Mouse (Mus musculus): ENCODE data around the gene Gm10964. TPM values are rescaled to one million over a fixed set of nuclear protein-coding genes. Genes with fewer than 3 reads are reported as not detected.
"Not testable (repeated sequence)": the region's sequence is repeated elsewhere in the genome, so short reads cannot be mapped to it uniquely, and the experiment has no call there.

Gene Gm10964
- polyA plus RNA-seq, 1 experiment from 2014 or later = not detected

- H3K36me3 ChIP-seq (ENCODE audit: control insufficient read depth, insufficient read depth, low read length) = no peaks in the 10 kb centered on the region
- peaks cover 13% of the 10 kb centered on the region; the same call in 1 of the 2 replicates for H3K4me1 ChIP-seq (ENCODE audit: control insufficient read depth, insufficient read depth, low read length)
- no peaks in the 10 kb centered on the region for H3K9me3 ChIP-seq (ENCODE audit: control insufficient read depth, low read depth, low read length)
- peak overlapping the region; percentile 82; the same call in 1 of the 2 replicates for H3K27ac ChIP-seq (ENCODE audit: low read length)
- H3K9ac ChIP-seq (replicated peaks; ENCODE audit: low read depth, low read length) = peak overlapping the region; percentile 98
- H3K4me3 ChIP-seq (ENCODE audit: low read depth, low read length) = peak overlapping the region; percentile 94
- ATAC-seq (ENCODE audit: insufficient number of reproducible peaks, insufficient read depth, low FRiP score, low read depth) = no peak
- H3K27me3 ChIP-seq (ENCODE audit: control insufficient read depth, insufficient read depth, low read length) = no peaks in the 10 kb centered on the region
- 3% methylated on average over 14 of the region's 14 CpGs for WGBS
- peak overlapping the region; percentile 88 for H3K4me2 ChIP-seq (replicated peaks; ENCODE audit: low read depth, low read length)
These were observed 50.8 kb downstream of the Gm10964 start for GRCm38 (mm10) chr3:103789891-103790345.

GRCm38 (mm10) chr3:103790346-103791145 lies 51.4 kb downstream of the Gm10964 start:
- ATAC-seq (ENCODE audit: insufficient number of reproducible peaks, insufficient read depth, low FRiP score, low read depth) = peak; percentile 76
- H3K27me3 ChIP-seq (ENCODE audit: control insufficient read depth, insufficient read depth, low read length) = no peaks in the 10 kb centered on the region
- H3K9ac ChIP-seq (replicated peaks; ENCODE audit: low read depth, low read length) = peak overlapping the region; percentile 98
- no peaks in the 10 kb centered on the region for H3K36me3 ChIP-seq (ENCODE audit: control insufficient read depth, insufficient read depth, low read length)
- 1% methylated on average over 58 of the region's 61 CpGs for WGBS
- no peaks in the 10 kb centered on the region for H3K9me3 ChIP-seq (ENCODE audit: control insufficient read depth, low read depth, low read length)
- H3K27ac ChIP-seq (ENCODE audit: low read length) = peak overlapping the region; percentile 82
- peak overlapping the region; percentile 94 for H3K4me3 ChIP-seq (ENCODE audit: low read depth, low read length)
- peaks cover 13% of the 10 kb centered on the region; the same call in 1 of the 2 replicates for H3K4me1 ChIP-seq (ENCODE audit: control insufficient read depth, insufficient read depth, low read length)
- H3K4me2 ChIP-seq (replicated peaks; ENCODE audit: low read depth, low read length) = peak overlapping the region; percentile 88

GRCm38 (mm10) chr3:103791230-103792110 lies 52.3 kb downstream of the Gm10964 start, which contains the start of gene Hipk1:
TSS of gene Hipk1 (minus strand) at chr3:103791563.
- ATAC-seq (ENCODE audit: insufficient number of reproducible peaks, insufficient read depth, low FRiP score, low read depth) = peak; percentile 95
- Histone ChIP-seq H3K27me3 (ENCODE audit: control insufficient read depth, insufficient read depth, low read length) (no peaks in the 10 kb centered on the region), H3K27ac (ENCODE audit: low read length) (peak within 1 kb of the TSS; percentile 82), H3K4me2 (replicated peaks; ENCODE audit: low read depth, low read length) (peak within 1 kb of the TSS; percentile 88), H3K4me3 (ENCODE audit: low read depth, low read length) (peak within 1 kb of the TSS; percentile 94), H3K9ac (replicated peaks; ENCODE audit: low read depth, low read length) (peak within 1 kb of the TSS; percentile 98), H3K4me1 (ENCODE audit: control insufficient read depth, insufficient read depth, low read length) (peaks cover 13% of the 10 kb centered on the region; the same call in 1 of the 2 replicates), H3K36me3 (ENCODE audit: control insufficient read depth, insufficient read depth, low read length) (no peaks in the 10 kb centered on the region), H3K9me3 (ENCODE audit: control insufficient read depth, low read depth, low read length) (no peaks in the 10 kb centered on the region)
- WGBS = 9% methylated on average over 49 of the region's 49 CpGs

- not testable (repeated sequence) for H3K4me3 ChIP-seq (ENCODE audit: low read depth, low read length); H3K9me3 ChIP-seq (ENCODE audit: control insufficient read depth, low read depth, low read length); ATAC-seq (ENCODE audit: insufficient number of reproducible peaks, insufficient read depth, low FRiP score, low read depth); H3K27ac ChIP-seq (ENCODE audit: low read length); H3K27me3 ChIP-seq (ENCODE audit: control insufficient read depth, insufficient read depth, low read length); H3K9ac ChIP-seq (replicated peaks; ENCODE audit: low read depth, low read length); H3K36me3 ChIP-seq (ENCODE audit: control insufficient read depth, insufficient read depth, low read length)
- Histone ChIP-seq H3K4me1 (ENCODE audit: control insufficient read depth, insufficient read depth, low read length) (peaks cover 13% of the 10 kb centered on the region; the same call in 1 of the 2 replicates), H3K4me2 (replicated peaks; ENCODE audit: low read depth, low read length) (peak overlapping the region; percentile 88; the same call in 1 of the 2 replicates)
- WGBS = 83% methylated on average over 5 of the region's 5 CpGs
These were observed 52.9 kb downstream of the Gm10964 start for GRCm38 (mm10) chr3:103792111-103792406.

- Histone ChIP-seq H3K27me3 (ENCODE audit: control insufficient read depth, insufficient read depth, low read length) (no peaks in the 10 kb centered on the region), H3K36me3 (ENCODE audit: control insufficient read depth, insufficient read depth, low read length) (no peaks in the 10 kb centered on the region), H3K9me3 (ENCODE audit: control insufficient read depth, low read depth, low read length) (no peaks in the 10 kb centered on the region), H3K27ac (ENCODE audit: low read length) (no peak overlapping the region), H3K4me2 (replicated peaks; ENCODE audit: low read depth, low read length) (no peak overlapping the region), H3K9ac (replicated peaks; ENCODE audit: low read depth, low read length) (no peak overlapping the region), H3K4me3 (ENCODE audit: low read depth, low read length) (no peak overlapping the region), H3K4me1 (ENCODE audit: control insufficient read depth, insufficient read depth, low read length) (peaks cover 13% of the 10 kb centered on the region; the same call in 1 of the 2 replicates)
- no peak for ATAC-seq (ENCODE audit: insufficient number of reproducible peaks, insufficient read depth, low FRiP score, low read depth)
- 70% methylated on average over 1 of the region's 1 CpGs for WGBS
These were observed 53.4 kb downstream of the Gm10964 start for GRCm38 (mm10) chr3:103792566-103792965.

Other genes with a start within 250 kb of the Gm10964 start
- 3.0 and 3.4 TPM in 2 replicates for gene Syt6, start 164.1 kb upstream of the Gm10964 start, polyA plus RNA-seq (2014; fragmentation: Nextera tagmentation; extraction: Ambion mirVana)
- 0.28 TPM in 1 of 2 replicates, not detected in the other for gene Atg4a-ps, start 93.3 kb upstream of the Gm10964 start, polyA plus RNA-seq (2014; fragmentation: Nextera tagmentation; extraction: Ambion mirVana)
- gene Olfml3, start 1.4 kb upstream of the Gm10964 start, polyA plus RNA-seq (2014; fragmentation: Nextera tagmentation; extraction: Ambion mirVana) = 68.2 and 76.5 TPM in 2 replicates
- gene Hipk1, start 52.2 kb downstream of the Gm10964 start, polyA plus RNA-seq (2014; fragmentation: Nextera tagmentation; extraction: Ambion mirVana) = 18.1 and 18.8 TPM in 2 replicates
- 27.0 and 30.9 TPM in 2 replicates for gene Dclre1b, start 70.1 kb downstream of the Gm10964 start, polyA plus RNA-seq (2014; fragmentation: Nextera tagmentation; extraction: Ambion mirVana)
- 18.5 and 21.8 TPM in 2 replicates for gene Ap4b1, start 70.2 kb downstream of the Gm10964 start, polyA plus RNA-seq (2014; fragmentation: Nextera tagmentation; extraction: Ambion mirVana)
- gene Gm43064, start 70.2 kb downstream of the Gm10964 start, polyA plus RNA-seq (2014; fragmentation: Nextera tagmentation; extraction: Ambion mirVana) = 0.35 and 0.50 TPM in 2 replicates
- 0.54 TPM in 1 of 2 replicates, not detected in the other for gene Bcl2l15, start 93.2 kb downstream of the Gm10964 start, polyA plus RNA-seq (2014; fragmentation: Nextera tagmentation; extraction: Ambion mirVana)
- gene Ptpn22, start 120.4 kb downstream of the Gm10964 start, polyA plus RNA-seq (2014; fragmentation: Nextera tagmentation; extraction: Ambion mirVana) = 0.67 and 1.3 TPM in 2 replicates
- gene Rsbn1, start 174.8 kb downstream of the Gm10964 start, polyA plus RNA-seq (2014; fragmentation: Nextera tagmentation; extraction: Ambion mirVana) = 12.5 and 12.8 TPM in 2 replicates
- gene Phtf1, start 228.7 kb downstream of the Gm10964 start, polyA plus RNA-seq (2014; fragmentation: Nextera tagmentation; extraction: Ambion mirVana) = 34.5 and 36.0 TPM in 2 replicates